Comparison of ENCODE assay signal across 11 mouse cellular contexts in the genomic region with DNA sequence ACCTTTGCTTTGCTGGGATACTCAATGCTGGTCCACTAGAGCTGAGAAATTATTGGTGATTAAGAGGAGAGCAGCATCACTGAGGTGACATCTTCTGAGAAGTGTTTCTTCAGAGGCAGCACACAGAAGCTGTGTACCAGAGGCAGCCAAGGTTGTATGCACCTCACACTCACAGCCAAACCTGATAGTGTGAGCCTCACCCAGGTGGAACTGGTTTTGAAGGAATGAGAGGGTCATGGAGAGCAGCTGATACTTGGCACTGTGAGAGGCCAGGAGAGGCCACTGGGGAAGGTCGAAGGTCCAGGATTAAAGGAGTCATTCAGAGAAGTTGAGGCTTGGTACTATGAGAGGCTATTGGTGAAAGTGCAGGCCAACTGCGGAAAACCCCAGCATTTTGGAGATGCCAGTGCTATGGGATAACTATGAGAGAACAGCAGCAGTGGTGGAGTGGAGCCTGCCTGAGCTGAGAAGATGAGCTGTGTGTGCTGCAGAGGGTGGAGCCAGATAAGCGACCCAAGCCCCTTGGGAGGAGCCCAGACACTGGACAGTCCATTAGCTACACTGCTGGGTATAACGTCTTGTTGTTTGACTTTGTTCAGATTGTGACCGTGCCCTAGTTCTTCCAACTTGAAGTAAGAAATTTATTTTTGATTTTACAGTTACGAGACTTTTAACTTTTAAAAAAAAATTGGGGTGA. TPM values are rescaled to one million over a fixed set of nuclear protein-coding genes. Genes with fewer than 3 reads are reported as not detected.
DNase-seq lines count a peak whose midpoint lies in the region; ATAC-seq lines count a peak whose summit lies in the region.
"Had no signal": no experiment of that assay in that cellular context is flagged by ENCODE, and none has a peak within 500 bp of the region (broad histone marks: within the 10 kb centered on the region; RNA-seq: fewer than 3 reads in every experiment).

No protein-coding gene starts in this region.

- H3K27me3 ChIP-seq in hindbrain, embryonic 11.5 days (ENCODE audit: control insufficient read depth, insufficient read depth, low read length) = no peaks in the 10 kb centered on the region
- H3K27me3 ChIP-seq in hindbrain, embryonic 16.5 days (replicated peaks; ENCODE audit: control insufficient read depth, insufficient read depth, low read length) = no peaks in the 10 kb centered on the region
- H3K27me3 ChIP-seq in midbrain, embryonic 12.5 days = no peaks in the 10 kb centered on the region
- H3K27me3 ChIP-seq: forebrain, embryonic 13.5 days had no signal

- no peak overlapping the region for H3K4me2 ChIP-seq in hindbrain, embryonic 11.5 days (replicated peaks; ENCODE audit: low read depth, low read length)
- H3K4me2 ChIP-seq in hindbrain, embryonic 16.5 days (ENCODE audit: low read length) = no peak overlapping the region
- H3K4me2 ChIP-seq in midbrain, embryonic 12.5 days (replicated peaks) = no peak overlapping the region

- no peak for DNase-seq in hindbrain, embryonic 11.5 days (ENCODE audit: low spot score)
- DNase-seq in embryo, embryonic 9.5 days (ENCODE audit: extremely low spot score) = peak; percentile 39
- peak; percentile 28 for DNase-seq in kidney, adult 9 months
- no peak for DNase-seq in adrenal gland, adult 2 months
- no peak for DNase-seq in cerebellum, adult 9-11 months
- DNase-seq: right cerebral cortex, adult 18-20 months; thymus, adult 2 months had no signal

- no peak overlapping the region for H3K4me3 ChIP-seq in hindbrain, embryonic 11.5 days (ENCODE audit: low read depth, low read length)
- no peak overlapping the region for H3K4me3 ChIP-seq in hindbrain, embryonic 16.5 days (ENCODE audit: low read length)
- no peak overlapping the region for H3K4me3 ChIP-seq in midbrain, embryonic 12.5 days
- H3K4me3 ChIP-seq: forebrain, embryonic 13.5 days had no signal

- no peaks in the 10 kb centered on the region for H3K9me3 ChIP-seq in hindbrain, embryonic 11.5 days (ENCODE audit: control insufficient read depth, low read length)
- H3K9me3 ChIP-seq in hindbrain, embryonic 16.5 days (ENCODE audit: control insufficient read depth, low read length) = no peaks in the 10 kb centered on the region
- H3K9me3 ChIP-seq in midbrain, embryonic 12.5 days = no peaks in the 10 kb centered on the region
- H3K9me3 ChIP-seq: forebrain, embryonic 13.5 days had no signal

- peaks cover 17% of the 10 kb centered on the region for H3K4me1 ChIP-seq in hindbrain, embryonic 11.5 days (replicated peaks; ENCODE audit: control insufficient read depth, insufficient read depth, low read length)
- peaks cover 9% of the 10 kb centered on the region for H3K4me1 ChIP-seq in hindbrain, embryonic 16.5 days (ENCODE audit: control insufficient read depth, insufficient read depth, low read depth, low read length)
- H3K4me1 ChIP-seq in midbrain, embryonic 12.5 days = peaks cover 53% of the 10 kb centered on the region

- no peak for ATAC-seq in hindbrain, embryonic 11.5 days (ENCODE audit: low FRiP score)
- ATAC-seq in hindbrain, embryonic 16.5 days = no peak
- ATAC-seq in midbrain, embryonic 12.5 days (ENCODE audit: low FRiP score, low read depth) = no peak
- ATAC-seq in megakaryocyte progenitor cell, adult 5-6 weeks (replicated peaks; ENCODE audit: poor library complexity) = no peak

- H3K9ac ChIP-seq in hindbrain, embryonic 11.5 days (ENCODE audit: low read depth, low read length) = no peak overlapping the region
- no peak overlapping the region for H3K9ac ChIP-seq in hindbrain, embryonic 16.5 days (ENCODE audit: low read depth, low read length)
- no peak overlapping the region for H3K9ac ChIP-seq in midbrain, embryonic 12.5 days (replicated peaks)

- H3K27ac ChIP-seq in hindbrain, embryonic 11.5 days (ENCODE audit: low read depth, low read length) = peak overlapping the region; percentile 17; the same call in 1 of the 2 replicates
- H3K27ac ChIP-seq in hindbrain, embryonic 16.5 days (ENCODE audit: low read depth, low read length) = no peak overlapping the region
- peak overlapping the region; percentile 50 for H3K27ac ChIP-seq in midbrain, embryonic 12.5 days (replicated peaks)

- 54% methylated on average over 6 of the region's 6 CpGs for WGBS in hindbrain, embryonic 11.5 days
- 60% methylated on average over 6 of the region's 6 CpGs for WGBS in hindbrain, embryonic 16.5 days
- 56% methylated on average over 6 of the region's 6 CpGs for WGBS in midbrain, embryonic 12.5 days

- H3K36me3 ChIP-seq in hindbrain, embryonic 11.5 days (ENCODE audit: control insufficient read depth, insufficient read depth, low read length) = no peaks in the 10 kb centered on the region
- no peaks in the 10 kb centered on the region for H3K36me3 ChIP-seq in hindbrain, embryonic 16.5 days (ENCODE audit: control insufficient read depth, insufficient read depth, low read length)
- H3K36me3 ChIP-seq in midbrain, embryonic 12.5 days = peaks cover 5% of the 10 kb centered on the region; the same call in 1 of the 2 replicates

RNA-seq across cellular contexts. Expression of a gene that starts 33.8 kb away (rescaled TPM):
- 22.4 and 27.4 TPM in 2 replicates for polyA plus RNA-seq in hindbrain, embryonic 11.5 days (2014; fragmentation: Nextera tagmentation; extraction: Ambion mirVana)
- 22.2 and 27.1 TPM in 2 replicates for polyA plus RNA-seq in hindbrain, embryonic 16.5 days (2015; fragmentation: Nextera tagmentation; extraction: Ambion mirVana)
- 36.7 and 39.9 TPM in 2 replicates for polyA plus RNA-seq in midbrain, embryonic 12.5 days (2016; fragmentation: Nextera tagmentation; extraction: Ambion mirVana)
- 1 to 10 TPM; 2.2 to 4.6 TPM for total RNA-seq in adrenal gland, adult 2 months (2021)
- 0.56 and 0.75 TPM in 2 replicates for polyA plus RNA-seq in adrenal gland, adult 2 months (2012; rRNA removed)
- 0.59 and 0.76 TPM in 2 replicates for total RNA-seq in megakaryocyte progenitor cell, adult 5-6 weeks (2015)
- 0.92 and 0.95 TPM in 2 replicates for total RNA-seq in megakaryocyte progenitor cell, adult 5-6 weeks (2017)

Comparison
In these comparisons a context has a peak if more than half of its experiments do, and no peak if none do; other contexts are left out.
1. DNase-seq: peak in embryo, embryonic 9.5 days (single experiment) and kidney, adult 9 months (single experiment); none in hindbrain, embryonic 11.5 days (single experiment), adrenal gland, adult 2 months (single experiment) and cerebellum, adult 9-11 months (single experiment).
2. RNA of a gene that starts 33.8 kb away (polyA plus RNA-seq): 36.7 to 39.9 TPM in midbrain, embryonic 12.5 days, 22.4 to 27.4 TPM in hindbrain, embryonic 11.5 days and 22.2 to 27.1 TPM in hindbrain, embryonic 16.5 days; 0.56 to 0.75 TPM in adrenal gland, adult 2 months; every median in the first group is over 10 times any median in the second.